Mouse (Mus musculus): ENCODE measurements at regions not wholly inside any gene's neighbourhood (a gene's known extent, or its start where the extent isn't known, plus 50 kb on each side); places are given as distances from the start of the nearest gene placed in this dataset.

DNA sequence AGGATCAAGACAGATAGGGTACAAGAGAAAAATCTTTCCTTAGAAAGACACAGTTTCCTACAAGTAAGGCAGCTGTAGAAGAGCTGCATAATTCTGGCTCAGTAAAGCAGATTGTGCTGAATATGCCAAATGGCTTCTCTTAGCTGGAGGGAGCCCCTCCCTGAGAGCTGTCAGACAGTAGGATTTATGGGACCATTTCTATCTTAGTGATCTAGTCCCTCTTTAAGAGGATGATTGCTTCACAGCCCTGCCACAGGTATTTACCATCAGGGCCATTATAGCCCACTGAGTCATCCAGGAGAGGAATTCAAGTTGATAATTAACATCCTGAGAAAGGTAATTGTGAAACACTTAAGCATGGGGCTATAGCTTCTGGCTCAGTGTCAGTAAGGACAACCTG, 101.5 kb upstream of the Cypt1 start:
- Histone ChIP-seq H3K4me3 (no peak overlapping the region), H3K27ac (replicated peaks) (no peak overlapping the region), H3K36me3 (replicated peaks) (no peaks in the 10 kb centered on the region), H3K9me3 (no peaks in the 10 kb centered on the region; the same call in 1 of the 2 replicates), H3K4me1 (no peaks in the 10 kb centered on the region), H3K27me3 (replicated peaks; ENCODE audit: low read depth, poor library complexity, severe bottlenecking) (no peaks in the 10 kb centered on the region)
- no peak for DNase-seq (ENCODE audit: low spot score)

DNA sequence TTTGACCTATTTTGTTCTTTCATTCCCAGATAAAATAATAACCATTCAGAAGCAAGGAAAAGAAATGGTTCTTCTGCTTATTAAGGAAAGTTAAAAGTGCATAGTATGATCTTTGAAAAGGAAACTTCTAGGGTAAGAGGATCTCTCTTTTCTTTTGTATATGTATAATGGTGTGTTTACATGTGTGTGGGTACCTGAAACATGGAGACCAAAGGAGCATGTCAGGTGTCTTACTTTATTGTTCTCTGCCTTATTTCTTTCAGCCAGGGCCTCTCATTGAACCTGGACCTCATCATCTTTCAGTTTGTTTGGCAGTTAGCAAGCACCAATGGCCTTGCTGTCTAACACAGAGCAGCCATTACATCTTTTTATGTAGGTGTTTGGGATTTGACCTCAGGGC, 101.0 kb upstream of the Cypt1 start:
- DNase-seq (ENCODE audit: low spot score): no peak
- no peaks in the 10 kb centered on the region for H3K27me3 ChIP-seq (replicated peaks; ENCODE audit: low read depth, poor library complexity, severe bottlenecking)
- H3K27ac ChIP-seq (replicated peaks): no peak overlapping the region
- no peak overlapping the region for H3K4me3 ChIP-seq
- no peaks in the 10 kb centered on the region; the same call in 1 of the 2 replicates for H3K9me3 ChIP-seq
- no peaks in the 10 kb centered on the region for H3K36me3 ChIP-seq (replicated peaks)
- H3K4me1 ChIP-seq: no peaks in the 10 kb centered on the region

DNA sequence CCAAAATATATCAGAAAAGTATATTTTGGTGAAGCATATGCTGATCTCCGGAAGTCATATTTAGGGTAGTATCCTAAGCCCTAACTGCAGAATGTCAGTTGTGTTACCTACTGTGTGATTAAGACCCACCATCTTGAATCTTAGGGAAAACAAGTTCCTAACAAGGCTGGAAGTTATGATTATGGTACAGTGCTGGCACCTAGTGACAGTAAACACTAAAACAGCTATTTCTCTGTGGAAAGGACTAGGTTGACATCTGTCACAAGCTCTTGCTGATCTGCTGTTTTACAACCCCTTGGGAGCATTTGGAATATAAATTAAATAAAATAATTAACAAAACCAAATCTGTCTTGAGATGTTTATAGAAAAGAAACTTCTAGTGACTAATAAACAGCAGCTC, 84.6 kb upstream of the Cypt1 start:
- no peaks in the 10 kb centered on the region for H3K9me3 ChIP-seq
- H3K27ac ChIP-seq (replicated peaks): no peak overlapping the region
- 87% methylated on average over 1 of the region's 1 CpGs for WGBS
- no peaks in the 10 kb centered on the region for H3K27me3 ChIP-seq (replicated peaks; ENCODE audit: low read depth, poor library complexity, severe bottlenecking)
- no peak overlapping the region for H3K4me3 ChIP-seq
- H3K36me3 ChIP-seq (replicated peaks): no peaks in the 10 kb centered on the region
- H3K4me1 ChIP-seq: no peaks in the 10 kb centered on the region
- DNase-seq (ENCODE audit: low spot score): no peak

DNA sequence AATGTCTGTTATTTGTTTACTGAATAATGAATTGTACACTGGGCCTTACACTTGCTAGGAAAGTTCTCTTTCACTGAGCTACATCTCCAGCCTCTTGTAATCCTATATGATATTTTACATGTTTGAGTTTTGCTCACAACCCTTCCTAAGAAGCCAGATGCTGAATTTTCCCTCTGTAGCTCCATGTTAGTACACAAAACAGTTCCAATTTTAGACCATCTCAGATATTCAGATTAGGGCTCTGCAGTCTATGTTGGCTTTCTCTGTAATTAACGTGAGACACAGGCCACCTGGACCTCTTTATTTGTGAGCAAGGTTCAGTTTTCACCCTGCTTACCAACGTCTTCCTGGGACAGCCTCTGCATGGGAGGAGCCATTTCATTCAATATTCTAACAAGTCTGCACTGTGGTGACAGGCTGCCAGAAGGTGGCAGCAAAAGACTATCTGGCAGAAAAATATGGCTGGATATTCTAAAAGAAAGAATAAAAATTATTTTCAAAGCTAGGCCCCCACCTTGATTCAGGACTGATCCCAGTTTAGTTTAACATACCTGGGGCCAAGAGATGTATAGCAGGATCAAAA, 72.1 kb upstream of the Cypt1 start:
- Histone ChIP-seq H3K9me3 (no peaks in the 10 kb centered on the region), H3K4me3 (no peak overlapping the region), H3K27me3 (replicated peaks; ENCODE audit: low read depth, poor library complexity, severe bottlenecking) (no peaks in the 10 kb centered on the region), H3K4me1 (no peaks in the 10 kb centered on the region), H3K36me3 (replicated peaks) (no peaks in the 10 kb centered on the region), H3K27ac (replicated peaks) (no peak overlapping the region)
- WGBS: 1% methylated on average over 2 of the region's 2 CpGs
- DNase-seq (ENCODE audit: low spot score): peak; percentile 39

All from embryonic facial prominence, embryonic 10.5 days (tissue).